Mouse (Mus musculus) myocyte (in vitro differentiated cells): ENCODE results near the gene Tmem30a. TPM values are rescaled to one million over a fixed set of nuclear protein-coding genes. Genes with fewer than 3 reads are reported as not detected.

Experiments
- H3K27me3 ChIP-seq: one replicate; pipeline ENCODE4 v1.6.1; 2011; ENCODE audit not compliant: control insufficient read depth, insufficient read depth, insufficient read length
- H3K36me3 ChIP-seq: one replicate; pipeline ENCODE4 v1.6.1; 2011; ENCODE audit not compliant: control insufficient read depth, insufficient read depth
- H3K4me2 ChIP-seq: one replicate; pipeline ENCODE4 v1.6.1; 2011; ENCODE audit warnings: low read depth, control low read depth
- H3K4me3 ChIP-seq: one replicate; pipeline ENCODE4 v1.5.1; 2011; ENCODE audit warnings: mild to moderate bottlenecking, control low read depth, moderate library complexity
- H3K79me2 ChIP-seq: one replicate; pipeline ENCODE4 v1.6.1; 2011; ENCODE audit not compliant: control insufficient read depth, insufficient read depth
- H3ac ChIP-seq: one replicate; pipeline ENCODE4 v1.6.1; 2011; ENCODE audit not compliant: control insufficient read depth, insufficient read length
- CEBPB ChIP-seq: IDR thresholded peaks from 2 replicates; pipeline ENCODE4 v1.6.1; 2011; ENCODE audit warnings: mild to moderate bottlenecking, moderate library complexity; ENCODE audit not compliant: poor library complexity, insufficient read depth, severe bottlenecking
- E2F4 ChIP-seq: IDR thresholded peaks from one replicate; pipeline ENCODE4 v1.6.1; 2011; ENCODE audit warnings: mild to moderate bottlenecking, control low read depth, moderate library complexity; ENCODE audit not compliant: insufficient read depth
- MAX ChIP-seq: IDR thresholded peaks from one replicate; pipeline ENCODE4 v1.6.1; 2011; ENCODE audit warnings: low read depth, mild to moderate bottlenecking, control low read depth
- MYOD1 ChIP-seq, 3 experiments: IDR thresholded peaks; one replicate each; pipeline ENCODE4 v1.6.1; 2011; ENCODE audit warnings: control low read depth in 2 of 3, low read depth in 2 of 3, mild to moderate bottlenecking in 2 of 3, moderate library complexity in 1 of 3; ENCODE audit not compliant: insufficient read length in 2 of 3, control insufficient read depth in 1 of 3
- MYOG ChIP-seq, 3 experiments: IDR thresholded peaks; one replicate each; pipeline ENCODE4 v1.6.1; 2011; ENCODE audit warnings: control low read depth in 2 of 3, low read depth in 2 of 3, mild to moderate bottlenecking in 2 of 3; ENCODE audit not compliant: insufficient read length in 2 of 3, control insufficient read depth in 1 of 3, insufficient read depth in 1 of 3
- POLR2A ChIP-seq: IDR thresholded peaks from one replicate; pipeline ENCODE4 v1.6.1; 2011; ENCODE audit warnings: low read depth, mild to moderate bottlenecking, control low read depth, moderate library complexity; ENCODE audit not compliant: insufficient read length
- POLR2AphosphoS2 ChIP-seq: IDR thresholded peaks from one replicate; pipeline ENCODE4 v1.6.1; 2011; ENCODE audit warnings: low read depth, control low read depth; ENCODE audit not compliant: insufficient read length
- REST ChIP-seq: IDR thresholded peaks from one replicate; pipeline ENCODE4 v1.6.1; 2011; ENCODE audit warnings: mild to moderate bottlenecking, control low read depth, moderate library complexity; ENCODE audit not compliant: insufficient read depth, insufficient read length
- SRF ChIP-seq: IDR thresholded peaks from one replicate; pipeline ENCODE4 v1.6.1; 2011; ENCODE audit warnings: low read depth; ENCODE audit not compliant: control insufficient read depth, insufficient read length
- TCF12 ChIP-seq: IDR thresholded peaks from one replicate; pipeline ENCODE4 v1.6.1; 2011; ENCODE audit warnings: mild to moderate bottlenecking, control low read depth; ENCODE audit not compliant: poor library complexity, insufficient read depth, severe bottlenecking
- TCF3 ChIP-seq: IDR thresholded peaks from one replicate; pipeline ENCODE4 v1.6.1; 2011; ENCODE audit warnings: low read depth, control low read depth; ENCODE audit not compliant: insufficient read length
- USF1 ChIP-seq: IDR thresholded peaks from one replicate; pipeline ENCODE4 v1.6.1; 2011; ENCODE audit warnings: low read depth, mild to moderate bottlenecking, control low read depth, moderate library complexity
- polyA plus RNA-seq: library from polyadenylated mRNA; unstranded; fragments of >200 nt; fragmentation: generic; extraction: Trizol; gene quantifications from one replicate; pipeline ENCODE4 v1.2.1, GENCODE M21; 2012; ENCODE audit warnings: missing spikeins

Tmem30a gene
- polyA plus RNA-seq, 1 experiment, result 24.7 TPM

DNA sequence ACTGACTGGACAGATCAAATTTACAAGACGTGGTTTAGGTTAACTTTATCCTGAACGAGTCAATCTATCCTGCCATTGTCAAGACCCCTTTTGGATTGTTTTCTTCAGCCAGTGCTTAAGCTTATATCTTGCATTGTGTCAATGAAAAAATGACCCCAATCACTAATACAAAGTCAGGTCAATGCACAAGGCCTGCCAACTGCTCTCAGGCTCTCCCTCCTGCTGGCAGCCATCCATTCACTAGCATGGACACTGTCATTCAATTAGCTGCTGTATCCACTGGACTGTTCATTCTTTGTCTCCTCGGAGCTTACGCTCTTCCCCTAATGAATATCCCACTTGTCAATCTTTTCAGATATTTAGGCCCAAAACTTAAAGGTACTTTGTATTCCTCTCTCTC lies 30.1 kb upstream of the Tmem30a start:
- Histone ChIP-seq H3K79me2 (no peaks in the 10 kb centered on the region), H3ac (no peak overlapping the region), H3K4me3 (no peak overlapping the region), H3K27me3 (peaks cover 17% of the 10 kb centered on the region), H3K36me3 (no peaks in the 10 kb centered on the region), H3K4me2 (no peak overlapping the region)
- TF ChIP-seq MYOD1 (IDR thresholded peaks at IDR 0.05; ENCODE audit: control insufficient read depth in 1 of 3, insufficient read length in 2 of 3, low read depth in 2 of 3) (no peak), MAX (no peak), POLR2AphosphoS2 (no peak)

DNA sequence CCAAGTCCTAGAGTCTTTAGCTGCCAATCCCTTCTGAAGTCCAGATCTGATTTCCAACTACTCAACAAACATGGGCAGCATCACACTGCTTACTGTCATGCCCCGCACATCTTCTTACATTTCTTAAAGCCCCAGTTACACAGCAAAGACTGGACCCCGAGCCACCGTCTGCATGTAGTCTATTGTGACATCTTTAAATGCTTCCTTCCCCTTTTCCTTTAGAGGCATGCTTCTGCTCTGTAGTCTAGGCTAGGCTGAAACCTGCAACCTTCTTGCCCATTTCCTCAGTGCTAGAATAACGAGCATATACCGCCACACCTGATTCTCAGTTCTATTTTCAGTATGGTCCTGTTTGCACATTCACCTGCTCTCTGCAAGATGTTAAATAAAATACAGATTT lies 23.2 kb upstream of the Tmem30a start:
- TF ChIP-seq POLR2AphosphoS2 (no peak), SRF (no peak), TCF3 (no peak), USF1 (no peak), REST (no peak), MYOG (IDR thresholded peaks at IDR 0.05; ENCODE audit: control insufficient read depth in 1 of 3, insufficient read depth in 1 of 3, insufficient read length in 2 of 3, low read depth in 2 of 3) (no peak), MYOD1 (IDR thresholded peaks at IDR 0.05; ENCODE audit: control insufficient read depth in 1 of 3, insufficient read length in 2 of 3, low read depth in 2 of 3) (no peak), CEBPB (no peak), E2F4 (no peak), POLR2A (no peak)
- no peaks in the 10 kb centered on the region for H3K36me3 ChIP-seq
- no peak overlapping the region for H3K4me3 ChIP-seq
- no peak overlapping the region for H3K4me2 ChIP-seq
- H3ac ChIP-seq, result no peak overlapping the region
- no peaks in the 10 kb centered on the region for H3K79me2 ChIP-seq
- peaks cover 27% of the 10 kb centered on the region for H3K27me3 ChIP-seq

DNA sequence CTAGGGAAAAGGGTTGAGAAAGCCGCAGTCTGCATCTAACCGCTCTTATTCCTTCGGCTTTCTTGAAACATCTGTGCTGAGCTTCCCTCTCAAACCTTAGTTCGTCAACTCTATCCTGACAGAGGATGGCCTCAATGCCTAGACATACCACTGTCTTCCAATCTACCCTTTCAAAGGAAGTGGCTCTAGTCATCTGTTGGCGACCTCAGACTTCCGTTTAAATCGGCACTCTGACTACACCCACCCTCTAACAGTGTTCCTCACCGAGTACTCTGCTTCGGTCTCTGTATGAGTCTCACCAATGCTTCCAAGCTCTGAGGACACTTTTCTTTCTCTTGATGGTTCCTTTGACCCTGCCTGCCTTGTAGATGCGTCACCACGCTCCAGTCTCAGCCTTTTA lies 22.7 kb upstream of the Tmem30a start:
- H3ac ChIP-seq, result no peak overlapping the region
- TF ChIP-seq MAX (no peak), TCF12 (no peak), MYOG (IDR thresholded peaks at IDR 0.05; ENCODE audit: control insufficient read depth in 1 of 3, insufficient read depth in 1 of 3, insufficient read length in 2 of 3, low read depth in 2 of 3) (no peak), MYOD1 (IDR thresholded peaks at IDR 0.05; ENCODE audit: control insufficient read depth in 1 of 3, insufficient read length in 2 of 3, low read depth in 2 of 3) (no peak), SRF (no peak), CEBPB (no peak), TCF3 (no peak), POLR2AphosphoS2 (no peak), E2F4 (no peak), POLR2A (no peak), USF1 (no peak), REST (no peak)
- H3K36me3 ChIP-seq, result no peaks in the 10 kb centered on the region

DNA sequence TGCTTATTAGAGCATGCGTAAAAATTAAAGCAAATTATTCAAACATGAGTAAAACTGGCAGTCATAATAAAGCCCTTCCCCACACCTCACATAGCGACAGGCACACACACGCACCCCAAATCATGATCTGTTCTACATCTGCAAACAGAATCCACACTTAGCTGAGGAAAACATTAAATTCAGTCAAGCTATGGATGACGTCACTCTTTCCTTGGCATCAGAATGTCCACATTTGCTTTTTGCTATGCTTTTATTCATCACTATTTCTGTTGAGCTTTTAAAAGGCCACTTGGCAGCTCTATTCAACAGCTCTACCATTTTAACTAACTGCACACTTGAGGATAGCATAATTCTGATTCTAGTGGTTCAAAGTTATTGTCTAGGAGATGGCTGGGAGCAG lies 21.3 kb upstream of the Tmem30a start:
- no peaks in the 10 kb centered on the region for H3K36me3 ChIP-seq
- H3K27me3 ChIP-seq, result peaks cover 24% of the 10 kb centered on the region
- H3K79me2 ChIP-seq, result no peaks in the 10 kb centered on the region
- no peak for TF ChIP-seq TCF3
- no peak for TF ChIP-seq MYOD1 (IDR thresholded peaks at IDR 0.05; ENCODE audit: control insufficient read depth in 1 of 3, insufficient read length in 2 of 3, low read depth in 2 of 3)
- TF ChIP-seq POLR2AphosphoS2, result no peak
- no peak for TF ChIP-seq E2F4
- TF ChIP-seq CEBPB, result no peak
- TF ChIP-seq POLR2A, result no peak
- no peak for TF ChIP-seq SRF
- no peak overlapping the region for H3K4me2 ChIP-seq
- H3K4me3 ChIP-seq, result no peak overlapping the region
- no peak overlapping the region for H3ac ChIP-seq

More for the DNA sequence above, 22.7 kb upstream of the Tmem30a start:
- no peak overlapping the region for H3K4me3 ChIP-seq
- H3K4me2 ChIP-seq, result no peak overlapping the region
- no peaks in the 10 kb centered on the region for H3K79me2 ChIP-seq
- H3K27me3 ChIP-seq, result peaks cover 27% of the 10 kb centered on the region

DNA sequence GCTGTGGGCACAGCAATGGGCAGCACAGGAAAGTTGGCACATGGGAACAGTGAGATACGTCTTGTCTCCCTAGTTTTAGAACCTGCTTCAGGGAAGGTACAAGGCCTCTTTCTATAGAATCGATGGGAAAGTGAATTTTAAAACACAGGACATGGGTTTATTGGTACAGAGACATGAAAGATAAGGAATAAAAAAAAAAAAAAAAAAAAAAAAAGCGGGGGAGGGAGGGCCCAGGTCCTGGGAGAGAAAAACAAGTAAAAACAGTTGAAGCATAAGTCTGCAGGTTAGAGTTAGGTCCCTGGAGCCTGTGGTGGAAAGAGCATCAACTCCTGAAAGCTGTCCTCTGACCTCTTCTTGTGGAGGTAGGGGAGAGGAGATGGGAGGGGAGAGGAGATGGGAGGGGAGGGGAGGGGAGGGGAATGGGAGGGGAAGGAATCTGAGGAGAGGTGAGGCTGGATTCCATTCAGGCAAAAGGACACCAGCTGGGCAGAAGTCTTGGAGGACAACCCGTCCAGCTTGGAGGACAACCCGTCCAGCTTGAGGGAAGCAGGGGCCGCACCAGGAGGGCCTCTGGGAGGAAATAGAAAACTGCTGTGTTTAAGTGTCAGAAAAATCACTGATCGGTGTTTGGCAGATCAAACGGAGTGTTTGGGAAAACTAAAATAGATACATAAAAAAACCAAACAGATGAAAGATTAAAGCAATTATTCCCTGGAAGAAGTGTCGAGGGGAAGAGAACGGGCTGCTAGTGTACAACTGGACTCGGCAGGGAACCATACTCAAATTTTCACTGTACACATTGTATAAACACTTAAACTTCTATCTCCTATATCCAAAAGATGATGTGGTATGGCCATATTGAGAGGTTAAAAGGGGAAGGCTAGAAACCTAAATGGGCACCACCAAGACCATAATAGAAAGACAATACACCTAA lies 17.9 kb upstream of the Tmem30a start:
- Histone ChIP-seq H3K4me3 (no peak overlapping the region), H3K4me2 (no peak overlapping the region), H3K27me3 (peaks cover 22% of the 10 kb centered on the region), H3K36me3 (no peaks in the 10 kb centered on the region), H3ac (no peak overlapping the region), H3K79me2 (no peaks in the 10 kb centered on the region)
- TF ChIP-seq CEBPB (no peak), MYOD1 (IDR thresholded peaks at IDR 0.05; ENCODE audit: control insufficient read depth in 1 of 3, insufficient read length in 2 of 3, low read depth in 2 of 3) (no peak), USF1 (no peak), MAX (no peak), POLR2AphosphoS2 (no peak), SRF (no peak), MYOG (IDR thresholded peaks at IDR 0.05; ENCODE audit: control insufficient read depth in 1 of 3, insufficient read depth in 1 of 3, insufficient read length in 2 of 3, low read depth in 2 of 3) (no peak), TCF12 (no peak), E2F4 (no peak), TCF3 (no peak), POLR2A (no peak), REST (no peak)
